Mouse (Mus musculus) spleen, adult 2 months (tissue): Measurements from ENCODE around the gene Cyp2j8.

Experiments
- CTCF ChIP-seq: fragments of 200-500 bp; IDR thresholded peaks from 2 replicates; pipeline ENCODE4 v1.5.1; 2011; ENCODE audit warnings: mild to moderate bottlenecking, inconsistent platforms; ENCODE audit not compliant: insufficient read depth, insufficient read length, insufficient replicate concordance; ENCODE audit errors: extremely low read depth
- POLR2A ChIP-seq: fragments of 200-500 bp; IDR thresholded peaks from 2 replicates; pipeline ENCODE4 v1.6.1; 2011; ENCODE audit warnings: low read depth, low read length, inconsistent platforms

GRCm38 (mm10) chr4:96510083-96510482, 2.9 kb upstream of the Cyp2j8 start:
- TF ChIP-seq CTCF (no peak), POLR2A (no peak)
